Mouse (Mus musculus) ovary, postnatal 10 days (tissue): ENCODE data around the gene Caprin2.
"Not testable (repeated sequence)": the region's sequence is repeated elsewhere in the genome, so short reads cannot be mapped to it uniquely, and the experiment has no call there.

Experiments
- DNase-seq: peaks from one replicate; pipeline ENCODE4 v3.0.0; 2022; ENCODE audit warnings: low spot score

The Caprin2 gene

DNA sequence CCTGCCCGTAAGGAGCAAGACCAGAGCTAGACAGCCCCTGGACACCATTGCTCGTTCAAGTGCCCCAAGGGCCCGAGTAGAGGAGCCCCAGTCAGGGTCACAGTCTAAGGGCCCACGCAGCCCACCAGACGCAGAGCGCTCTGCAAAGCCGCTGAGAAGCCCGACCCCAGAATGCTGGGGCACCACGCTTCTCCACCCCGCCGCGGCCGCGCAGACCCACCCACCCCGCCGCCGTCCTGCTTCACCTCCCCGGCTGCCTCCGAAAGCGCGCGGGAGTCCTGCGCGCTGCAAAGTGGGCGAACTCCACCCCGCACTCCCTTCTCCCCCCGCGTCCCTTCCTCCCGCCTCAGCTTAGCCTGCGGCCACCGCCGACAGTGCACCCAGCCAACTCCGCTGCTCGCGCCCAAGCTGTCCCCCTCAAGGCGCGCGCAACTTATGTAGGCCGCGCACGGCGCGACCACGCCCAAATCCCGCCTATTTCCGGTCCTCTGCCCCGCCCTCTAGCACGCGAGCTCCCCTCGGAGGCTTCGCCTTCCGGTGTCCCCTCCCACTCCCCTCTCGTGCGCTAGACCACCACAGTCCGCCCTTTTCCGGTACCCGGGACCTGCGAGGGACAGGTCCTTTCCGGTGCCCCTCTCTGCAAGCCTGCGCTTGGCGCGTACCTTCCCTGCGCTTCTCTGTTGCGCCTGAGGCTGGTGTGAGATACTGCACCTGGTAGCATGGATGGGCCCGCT, at the start of gene Caprin2:
Gene Caprin2, minus strand, starts transcription at position 465 of the 734 bp plus-strand sequence.
- DNase-seq, result peak; percentile 89

DNA sequence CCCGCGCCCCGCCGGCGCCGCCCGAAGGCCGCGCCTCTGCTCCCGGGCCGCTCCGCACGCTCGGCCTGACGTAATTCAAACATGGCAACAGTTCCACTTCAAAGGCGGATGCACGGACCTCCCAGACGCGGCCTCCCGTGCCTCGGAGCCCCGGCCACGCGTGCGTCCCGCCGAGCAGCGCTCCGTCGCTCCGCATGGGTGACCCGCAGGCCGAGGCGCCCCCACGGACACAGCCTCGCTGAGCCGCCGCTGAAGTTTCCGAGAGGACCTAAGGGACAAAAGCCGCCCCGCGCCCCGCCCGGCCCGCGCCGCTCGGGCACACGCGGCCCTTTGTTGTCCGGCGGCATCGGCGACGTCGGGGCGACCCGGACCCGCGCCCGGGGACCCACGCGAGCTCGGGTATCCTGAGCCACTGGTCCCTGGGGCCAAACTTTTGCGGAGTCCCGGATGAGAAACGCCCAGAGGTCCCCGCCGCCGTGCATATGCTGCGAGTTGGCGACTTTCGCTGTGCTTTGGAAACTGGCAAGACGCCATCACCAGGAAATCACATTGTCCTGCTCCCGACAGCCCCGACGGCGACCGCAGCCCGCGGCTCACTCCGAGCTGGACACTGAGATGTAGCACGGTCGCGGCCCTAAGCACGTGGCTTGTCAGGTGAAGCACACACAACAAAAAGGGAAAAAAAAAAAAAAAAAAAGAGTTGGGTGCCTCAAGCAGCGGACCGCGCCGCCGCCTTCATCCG, 48.9 kb upstream of the Caprin2 start:
- DNase-seq, result peak; percentile 55

DNA sequence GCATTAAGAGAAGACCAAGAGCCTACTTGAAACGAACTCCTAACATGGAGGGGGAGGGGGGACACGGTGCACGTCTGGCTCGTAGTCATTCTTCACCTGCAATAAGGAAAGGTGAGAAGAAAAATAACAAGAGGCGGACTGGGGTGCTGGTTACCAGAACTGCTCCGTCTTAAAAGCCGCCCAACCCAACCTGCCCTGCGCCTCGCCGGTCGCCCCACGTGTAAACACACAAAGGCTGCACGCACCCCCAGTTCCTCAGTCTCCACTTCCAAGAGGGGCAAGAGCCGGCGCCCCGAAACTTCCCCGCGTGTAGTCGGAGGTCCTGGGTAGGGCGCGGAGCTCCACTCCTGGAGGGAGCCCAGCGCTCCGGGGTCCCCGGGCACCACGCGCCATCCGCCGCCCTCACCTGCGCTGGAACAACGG, 48.3 kb upstream of the Caprin2 start:
- DNase-seq, result peak; percentile 13

DNA sequence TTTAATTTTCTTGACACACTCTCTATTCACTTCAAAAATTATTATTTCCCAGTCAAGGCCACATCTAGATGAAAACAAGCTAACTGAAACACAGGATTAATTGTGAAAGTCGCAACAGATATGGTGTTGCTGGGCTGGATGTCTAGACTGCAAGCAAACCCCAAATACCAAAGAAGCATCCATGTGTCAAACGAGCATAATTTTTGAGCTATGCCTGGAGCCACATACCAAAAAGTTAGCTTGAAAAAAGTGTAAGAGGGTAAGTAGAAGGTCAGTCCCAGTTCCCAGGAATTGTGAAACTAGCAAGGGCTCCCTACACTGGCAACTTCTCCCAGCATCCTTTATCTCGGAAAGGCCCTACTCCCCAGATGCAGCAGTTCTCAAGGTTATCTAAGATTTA, 47.7 kb upstream of the Caprin2 start:
- DNase-seq, result no peak

DNA sequence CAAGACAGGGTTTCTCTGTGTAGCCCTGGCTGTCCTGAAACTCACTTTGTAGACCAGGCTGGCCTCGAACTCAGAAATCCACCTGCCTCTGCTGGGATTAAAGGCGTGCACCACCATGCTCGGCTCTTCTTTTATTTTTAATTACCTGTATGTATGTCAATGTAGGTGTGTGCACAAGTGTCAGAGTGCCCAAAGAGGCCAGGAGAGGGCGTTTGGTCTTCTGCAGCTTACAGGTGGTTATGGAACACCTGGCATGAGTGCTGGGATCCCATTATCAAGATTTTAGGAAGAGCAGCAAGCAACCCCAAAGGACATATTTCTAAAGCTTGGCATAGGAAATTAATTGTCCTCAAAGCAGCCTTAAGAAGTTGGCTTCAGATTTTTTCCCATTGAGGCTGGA, 46.4 kb upstream of the Caprin2 start:
- no peak for DNase-seq

DNA sequence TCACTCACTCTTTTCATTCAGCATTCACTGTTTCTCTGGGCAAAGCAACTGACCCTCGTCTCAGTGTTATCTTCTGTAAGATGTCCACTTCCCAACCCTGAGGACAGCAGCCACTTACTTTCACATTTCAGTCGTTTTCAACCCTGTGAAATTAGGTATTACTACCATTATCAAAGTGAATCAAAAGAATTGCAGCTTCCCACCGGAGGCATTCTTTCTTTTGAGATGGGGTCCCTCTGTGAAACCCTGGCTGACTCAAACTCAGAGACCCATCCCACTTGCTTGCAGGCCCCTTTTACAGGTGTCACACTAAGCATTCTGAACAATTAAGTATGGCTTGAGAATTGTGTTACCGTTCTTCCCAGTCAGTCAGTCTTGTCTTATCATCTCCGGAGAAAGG, 45.8 kb upstream of the Caprin2 start:
- DNase-seq, result no peak

DNA sequence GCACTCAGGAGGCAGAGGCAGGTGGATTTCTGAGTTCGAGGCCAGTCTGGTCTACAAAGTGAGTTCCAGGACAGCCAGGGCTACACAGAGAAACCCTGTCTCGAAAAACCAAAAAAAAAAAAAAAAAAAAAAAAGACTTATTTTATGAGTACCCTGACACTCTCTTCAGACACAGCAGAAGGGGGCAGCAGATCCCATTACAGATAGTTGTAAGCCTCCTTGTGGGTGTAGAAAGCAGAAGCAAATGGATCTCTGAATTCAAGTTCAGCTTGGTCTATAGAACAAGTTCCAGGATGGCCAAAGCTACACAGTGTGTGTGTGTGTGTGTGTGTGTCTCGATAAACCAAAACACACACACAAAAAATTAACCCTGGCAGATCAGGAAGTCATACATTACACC, 44.3 kb upstream of the Caprin2 start:
- not testable (repeated sequence) for DNase-seq

DNA sequence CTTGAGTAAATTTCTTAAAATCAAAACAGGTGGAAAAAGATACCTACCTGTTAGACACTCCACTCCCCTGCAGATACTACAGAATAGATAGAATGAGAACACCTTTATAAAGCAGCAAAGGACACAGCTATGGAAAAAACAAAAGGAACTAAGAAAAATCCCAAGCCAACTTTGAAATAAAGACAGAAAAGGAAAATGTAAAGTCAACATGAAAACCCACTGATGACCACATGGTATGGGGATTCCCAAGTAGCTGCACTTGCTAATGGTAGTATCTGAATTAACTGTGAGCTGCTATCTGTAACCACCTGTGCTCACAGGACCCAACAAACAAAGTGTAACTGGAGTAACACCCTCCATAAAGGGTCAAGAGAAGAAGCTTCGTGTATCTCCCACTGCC, 41.7 kb upstream of the Caprin2 start:
- no peak for DNase-seq

DNA sequence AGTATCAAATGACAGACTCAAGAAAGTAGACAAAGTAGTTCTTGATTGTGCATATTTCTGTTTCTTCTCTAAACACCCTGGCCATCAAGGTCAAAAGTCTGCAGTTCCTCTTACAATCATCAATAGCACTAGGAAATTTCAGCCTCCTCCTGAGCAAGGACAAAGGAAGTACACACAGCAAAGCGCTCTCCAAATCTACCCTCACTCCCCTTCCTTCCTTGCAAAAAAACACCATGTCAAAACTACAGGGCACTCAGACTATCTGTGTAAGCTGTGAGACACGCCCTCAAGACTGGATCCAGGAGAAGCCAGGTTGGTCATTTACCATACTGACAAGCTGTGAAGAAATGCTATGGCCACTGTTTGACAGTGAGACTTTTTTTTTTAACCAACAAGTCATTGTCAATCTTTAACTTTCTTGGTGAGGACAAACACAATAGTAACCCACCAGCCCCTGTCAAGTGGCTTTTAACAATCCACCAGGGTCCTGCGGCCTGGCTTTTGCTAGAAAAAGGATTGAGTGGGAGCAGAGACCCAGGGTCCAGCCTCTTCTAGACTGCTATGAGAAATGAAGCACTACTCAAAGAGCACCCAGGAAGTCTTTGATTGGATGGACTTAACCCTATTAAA, 39.0 kb upstream of the Caprin2 start:
- no peak for DNase-seq

DNA sequence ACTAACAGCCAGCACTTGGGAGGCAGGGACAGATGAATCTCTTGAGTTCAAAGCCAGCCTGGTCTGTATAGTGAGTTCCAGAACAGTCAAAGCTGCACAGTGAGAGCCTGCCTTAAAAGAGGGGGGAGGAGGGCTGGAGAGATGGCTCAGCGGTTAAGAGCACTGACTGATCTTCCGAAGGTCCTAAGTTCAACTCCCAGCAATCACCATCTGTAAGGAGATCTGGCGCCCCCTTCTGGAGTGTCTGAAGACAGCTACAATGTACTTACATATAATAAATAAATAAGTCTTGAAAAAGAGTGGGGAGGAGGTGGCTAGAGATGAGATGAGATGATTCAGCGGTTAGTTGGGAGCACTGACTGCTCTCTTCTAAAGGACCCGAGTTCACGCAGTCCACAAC, 35.2 kb upstream of the Caprin2 start:
- DNase-seq, result no peak

DNA sequence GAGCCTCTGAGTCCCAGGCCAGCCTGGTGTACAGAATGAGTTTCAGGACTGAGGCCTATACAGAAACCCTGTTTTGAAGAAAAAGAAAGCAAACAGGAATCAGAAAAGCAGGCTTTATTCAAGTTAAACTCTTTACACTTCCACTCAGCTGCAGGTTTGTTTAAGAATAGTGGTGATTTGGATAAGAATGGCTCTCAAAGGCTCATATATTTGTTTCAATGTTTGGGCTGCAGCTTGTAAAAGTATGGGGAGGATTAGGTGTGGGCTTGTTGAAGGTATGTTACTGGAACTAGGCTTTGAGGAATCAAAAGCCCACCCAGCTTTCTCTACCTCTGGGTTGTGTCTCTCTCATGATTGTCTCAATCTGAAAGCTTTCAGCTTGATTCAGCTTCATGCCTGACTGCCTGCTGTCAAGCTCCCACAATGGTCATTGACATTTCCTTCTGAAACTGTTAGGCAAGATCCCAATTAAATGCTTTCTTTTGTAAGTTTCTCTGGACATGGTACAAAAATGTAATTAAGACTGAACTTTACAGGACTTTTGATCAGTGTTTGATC, 22.9 kb upstream of the Caprin2 start:
- no peak for DNase-seq

DNA sequence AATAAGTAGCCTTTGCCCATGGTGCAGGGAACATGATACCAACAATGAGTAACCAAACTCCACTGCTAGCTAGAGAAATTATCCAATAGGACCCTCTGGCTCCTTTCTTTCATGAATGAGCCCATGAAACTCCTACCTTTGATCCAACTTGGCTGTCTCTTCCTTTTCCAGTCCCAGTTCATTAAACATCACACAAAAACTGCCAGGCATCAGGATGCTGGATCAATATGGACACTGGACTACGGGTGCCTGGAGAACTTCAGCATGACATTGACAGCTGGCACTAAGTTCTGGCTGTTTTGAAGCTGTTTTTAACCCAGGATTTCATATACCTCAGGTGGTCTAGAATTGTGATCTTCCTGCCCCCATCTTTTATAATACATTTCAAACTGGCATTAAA, 21.6 kb upstream of the Caprin2 start:
- DNase-seq, result no peak

DNA sequence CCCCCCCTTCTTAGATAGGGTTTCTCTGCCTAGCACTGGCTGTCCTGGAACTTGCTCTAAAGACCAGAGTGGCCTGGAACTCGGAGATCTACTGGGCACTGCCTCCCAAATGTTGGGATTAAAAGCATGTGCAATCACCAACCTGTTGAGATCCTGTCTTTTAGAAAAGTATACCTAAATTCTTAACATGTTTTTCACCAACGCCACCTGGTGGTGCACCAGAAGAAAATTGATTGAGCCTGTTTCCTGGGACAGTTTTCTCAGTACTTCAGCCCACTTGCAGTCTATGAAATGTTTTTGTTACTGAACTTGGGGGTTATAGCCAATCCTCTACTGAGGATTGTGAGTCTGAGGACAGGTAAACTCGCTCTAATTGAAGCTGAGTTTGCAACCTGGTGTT, 20.8 kb upstream of the Caprin2 start:
- no peak for DNase-seq

DNA sequence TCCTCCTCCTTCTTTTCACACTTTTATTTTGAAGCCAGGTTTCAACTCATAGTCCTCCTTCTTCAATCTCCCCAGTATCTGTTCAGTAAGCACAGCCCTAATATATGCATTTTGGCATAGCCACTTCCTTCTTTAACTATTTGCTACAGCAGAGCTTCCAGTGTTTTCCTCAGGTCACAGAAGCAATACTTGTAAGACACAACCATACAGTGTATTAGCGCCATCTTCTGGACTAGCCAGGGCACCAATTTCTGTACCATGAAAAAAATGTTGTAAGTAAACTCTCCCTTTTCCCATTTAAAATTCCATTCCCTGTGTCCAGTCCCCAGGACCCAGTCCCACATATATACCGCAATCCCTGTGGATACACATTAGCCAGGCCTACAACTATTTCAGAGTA, 17.9 kb upstream of the Caprin2 start:
- no peak for DNase-seq

DNA sequence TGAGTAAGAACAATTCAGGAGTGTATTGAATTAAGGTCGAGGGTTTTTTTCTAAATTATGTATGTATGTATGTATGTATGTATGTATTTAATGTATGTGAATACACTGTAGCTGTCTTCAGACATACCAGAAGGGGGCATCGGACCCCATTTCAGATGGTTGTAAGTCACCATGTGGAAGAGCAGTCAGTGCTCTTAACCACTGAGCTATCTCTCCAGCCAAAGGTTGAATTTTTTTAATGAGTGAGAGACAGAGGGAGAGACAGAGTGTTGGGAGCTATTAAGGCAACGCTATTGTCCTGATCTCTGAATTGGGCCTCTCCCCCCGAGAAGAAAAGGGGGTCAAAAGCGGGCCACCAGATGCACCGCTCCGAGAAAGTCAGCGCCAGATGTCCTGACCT, 15.9 kb upstream of the Caprin2 start:
- DNase-seq, result not testable (repeated sequence)

DNA sequence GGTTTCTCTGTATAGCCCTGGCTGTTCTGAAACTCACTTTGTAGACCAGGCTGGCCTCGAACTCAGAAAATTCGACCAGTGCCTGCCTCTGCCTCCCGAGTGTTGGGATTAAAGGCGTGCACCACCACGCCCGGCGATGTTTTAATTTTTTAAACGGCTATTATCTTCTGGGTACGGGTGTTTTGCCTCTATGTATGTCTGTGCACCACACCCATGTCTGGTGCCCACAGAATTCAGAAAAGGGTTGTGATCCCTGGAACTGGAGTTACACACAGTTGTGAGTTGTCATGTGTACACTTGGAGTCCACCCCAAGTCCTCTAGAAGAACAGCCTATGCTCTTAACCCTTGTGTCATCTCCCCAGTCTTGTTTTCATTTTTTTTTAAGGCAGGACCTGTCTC, 10.9 kb upstream of the Caprin2 start:
- no peak for DNase-seq

DNA sequence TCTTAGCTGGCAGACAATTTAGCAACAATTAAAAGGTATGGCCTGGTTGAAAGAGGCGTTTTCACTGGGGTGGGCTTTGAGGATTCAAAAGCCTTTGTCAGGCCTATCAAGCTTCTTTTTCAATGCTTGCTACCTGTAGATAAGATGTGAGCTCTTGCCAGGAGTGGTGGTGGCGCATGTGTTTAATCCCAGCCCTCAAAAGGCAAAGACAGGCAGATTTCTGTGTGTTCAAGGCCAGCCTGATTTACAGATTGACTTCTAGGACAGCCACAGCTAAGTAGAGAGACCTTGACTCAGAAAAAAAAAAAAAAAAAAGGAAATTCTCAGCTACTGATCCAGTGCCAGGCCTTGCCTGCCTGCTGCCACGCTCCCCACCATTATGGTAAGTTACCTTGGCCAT, 6.7 kb upstream of the Caprin2 start:
- no peak for DNase-seq

DNA sequence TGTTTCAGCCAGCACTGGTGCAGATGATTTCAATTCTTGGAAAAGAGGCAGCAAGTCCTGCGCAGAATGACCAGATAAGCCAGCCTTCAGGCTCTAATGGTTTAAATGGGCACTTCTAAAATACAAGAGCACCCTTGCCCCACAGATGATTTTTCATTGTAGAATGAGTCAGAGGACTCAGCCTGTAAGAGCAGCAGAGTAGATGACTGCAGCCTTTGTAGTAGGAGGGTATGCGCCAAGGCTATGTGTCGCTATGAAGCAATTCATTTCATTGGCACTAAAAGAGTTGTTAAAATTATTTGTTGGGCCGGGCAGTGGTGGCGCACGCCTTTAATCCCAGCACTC, 442 bp upstream of the Caprin2 start:
- no peak for DNase-seq

DNA sequence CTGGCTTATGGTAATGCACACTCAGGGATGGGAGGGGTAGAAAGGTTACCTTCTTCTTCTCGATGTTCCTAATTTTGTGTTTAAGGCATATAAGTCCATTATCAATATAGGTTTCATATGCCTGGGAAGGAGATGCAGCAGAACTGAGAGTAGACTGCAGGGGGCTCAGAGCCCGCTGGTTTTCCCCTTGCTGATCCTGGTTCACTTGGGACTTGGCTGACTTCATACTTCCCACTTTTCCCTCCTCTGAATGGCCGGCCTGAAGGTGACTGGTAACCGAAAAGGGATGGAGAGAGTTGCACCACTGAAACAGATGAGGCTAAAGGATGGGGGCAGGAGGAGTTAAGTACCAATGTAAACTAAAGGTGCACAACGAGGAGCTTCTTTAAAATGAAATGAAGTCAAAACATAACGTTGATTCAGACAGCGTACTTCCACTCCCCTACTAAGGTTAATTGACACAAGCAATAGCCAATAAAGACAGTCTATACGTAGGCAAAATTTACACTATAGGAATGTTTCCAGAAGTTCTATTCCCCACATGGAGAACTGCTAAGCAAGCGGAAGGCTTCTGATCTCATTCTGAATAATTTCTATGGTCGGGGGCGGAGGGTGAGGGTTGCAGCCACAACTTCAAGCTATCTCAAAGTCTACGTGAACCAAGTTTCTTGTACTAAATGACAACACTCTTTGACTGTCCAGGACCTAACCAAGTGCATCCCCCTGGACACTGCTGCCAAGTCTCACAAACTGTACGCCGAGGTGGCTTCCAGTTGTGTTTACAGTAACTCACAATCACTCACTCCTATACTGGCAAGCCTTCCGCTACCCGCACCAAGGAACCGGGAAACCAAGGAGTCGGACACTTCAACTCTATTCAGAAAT, 907 bp downstream of the Caprin2 start:
- no peak for DNase-seq

DNA sequence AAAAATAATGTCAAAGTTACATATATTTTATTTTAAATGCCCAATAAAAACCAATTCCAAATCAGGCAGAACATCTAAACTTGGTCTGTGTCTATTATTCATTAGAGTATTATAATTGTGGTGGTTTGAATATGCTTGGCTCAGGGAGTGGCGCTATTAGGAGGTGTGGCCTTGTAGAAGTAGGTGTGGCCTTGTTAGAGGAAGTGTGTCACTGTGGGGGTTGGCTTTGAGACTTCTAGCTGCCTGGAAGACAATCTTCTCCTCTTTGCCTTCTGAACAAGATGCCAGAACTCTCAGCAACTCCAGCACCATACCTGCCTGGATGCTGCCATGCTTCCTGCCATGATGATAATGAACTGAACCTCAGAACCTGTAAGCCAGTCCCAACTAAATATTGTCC, 22.1 kb downstream of the Caprin2 start:
- DNase-seq, result no peak

DNA sequence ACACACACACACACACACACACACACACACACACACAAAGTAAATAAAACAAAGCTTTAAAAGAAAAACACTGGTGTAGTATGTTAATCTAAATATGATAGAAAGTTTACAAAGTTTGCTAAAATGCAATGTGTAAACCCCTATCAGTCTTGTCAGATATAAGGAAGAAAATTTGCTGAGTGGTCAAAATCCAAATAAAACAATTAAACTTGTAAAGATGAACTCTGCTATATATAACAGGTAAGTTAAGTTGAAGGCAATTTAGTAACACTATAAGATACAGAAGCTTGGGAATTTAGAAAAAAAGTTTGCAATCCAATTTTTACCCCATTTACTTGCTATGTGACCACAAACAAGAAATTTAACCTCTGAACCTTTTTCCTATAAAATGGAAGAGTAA, 50.4 kb downstream of the Caprin2 start:
- no peak for DNase-seq

DNA sequence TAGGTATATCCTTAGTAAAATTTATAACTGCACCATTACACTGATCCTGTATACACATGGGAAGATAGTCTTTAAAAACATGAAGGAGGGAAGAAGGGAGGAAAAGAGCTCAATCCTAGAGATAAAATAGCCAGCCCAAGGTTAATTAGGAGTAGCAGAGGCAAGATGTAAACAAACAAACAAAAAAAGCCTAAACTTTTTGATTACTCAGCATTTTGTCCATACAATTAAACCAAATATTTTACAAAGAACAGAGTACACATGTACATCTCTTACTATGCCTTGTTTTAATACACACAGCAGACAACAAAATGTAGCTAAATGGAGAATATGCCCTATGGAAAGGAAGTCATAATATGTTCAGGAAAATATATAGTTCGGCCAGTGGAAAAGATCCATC, 54.3 kb downstream of the Caprin2 start:
- DNase-seq, result no peak
